Mouse (Mus musculus): ENCODE measurements around the gene Ppp1r11. TPM values are rescaled to one million over a fixed set of nuclear protein-coding genes. Genes with fewer than 3 reads are reported as not detected.

Ppp1r11 gene
- polyA plus RNA-seq, 1 experiment from 2014 or later, result 146 TPM

DNA sequence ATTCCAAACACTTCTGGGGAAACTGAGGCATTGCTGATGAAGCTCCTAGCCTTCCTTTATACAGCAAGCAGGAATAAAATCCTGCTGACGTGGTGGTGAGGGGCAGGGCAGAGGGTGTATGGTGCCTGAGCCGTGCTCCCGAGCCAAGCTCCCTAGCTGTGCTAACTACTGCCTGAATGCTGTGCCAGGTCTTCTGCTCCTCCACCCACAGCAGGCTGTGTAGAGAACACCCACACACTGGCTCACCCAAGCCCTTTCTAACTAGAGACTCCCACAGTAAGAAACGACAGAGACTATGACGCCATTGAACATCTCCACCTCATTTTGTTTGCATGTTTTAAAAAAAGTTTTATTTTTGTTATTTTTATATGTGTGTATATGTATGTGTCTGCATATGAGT lies 51.5 kb downstream of the Ppp1r11 start:
- 85% methylated on average over 5 of the region's 5 CpGs for WGBS
- Histone ChIP-seq H3K9ac (no peak overlapping the region), H3K36me3 (replicated peaks) (no peaks in the 10 kb centered on the region), H3K27ac (no peak overlapping the region), H3K27me3 (no peaks in the 10 kb centered on the region), H3K4me3 (replicated peaks) (no peak overlapping the region), H3K4me1 (no peaks in the 10 kb centered on the region), H3K4me2 (no peak overlapping the region), H3K9me3 (no peaks in the 10 kb centered on the region)
- ATAC-seq (ENCODE audit: low FRiP score), result no peak

DNA sequence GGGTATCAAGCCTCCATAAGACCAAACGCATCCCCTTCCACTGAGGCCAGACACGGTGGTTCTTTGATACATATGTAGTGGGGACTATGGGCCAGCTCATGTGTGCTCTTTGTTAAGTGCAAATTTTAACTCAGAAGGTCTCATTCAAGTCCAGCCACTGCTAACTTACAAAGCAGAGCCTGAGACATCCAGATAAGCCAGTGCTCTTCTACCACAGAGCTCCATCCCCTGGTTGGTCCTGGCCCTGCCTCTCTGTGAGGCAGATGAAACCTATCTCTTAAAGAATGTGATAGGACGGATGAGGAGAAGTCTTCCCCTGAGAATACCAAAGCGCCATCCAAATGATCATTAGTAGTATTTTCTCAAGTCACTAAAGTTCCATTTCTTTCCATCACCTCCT lies 52.2 kb downstream of the Ppp1r11 start:
- Histone ChIP-seq H3K27ac (no peak overlapping the region), H3K4me3 (replicated peaks) (no peak overlapping the region), H3K4me1 (no peaks in the 10 kb centered on the region), H3K27me3 (no peaks in the 10 kb centered on the region), H3K9ac (no peak overlapping the region), H3K9me3 (no peaks in the 10 kb centered on the region), H3K36me3 (replicated peaks) (no peaks in the 10 kb centered on the region), H3K4me2 (no peak overlapping the region)
- 81% methylated on average over 4 of the region's 4 CpGs for WGBS
- ATAC-seq (ENCODE audit: low FRiP score), result no peak

Other genes with a start within 250 kb of the Ppp1r11 start
- not detected in 2 replicates for gene H2-M10.5, start 178.8 kb downstream of the Ppp1r11 start, polyA plus RNA-seq (2016; fragmentation: Nextera tagmentation; extraction: Ambion mirVana)
- not detected in 2 replicates for gene H2-M10.6, start 139.6 kb downstream of the Ppp1r11 start, polyA plus RNA-seq (2016; fragmentation: Nextera tagmentation; extraction: Ambion mirVana)
- gene Trim26, start 114.6 kb downstream of the Ppp1r11 start, polyA plus RNA-seq (2016; fragmentation: Nextera tagmentation; extraction: Ambion mirVana), result 38.7 and 44.0 TPM in 2 replicates
- 0.14 and 0.24 TPM in 2 replicates for gene Trim15, start 84.5 kb downstream of the Ppp1r11 start, polyA plus RNA-seq (2016; fragmentation: Nextera tagmentation; extraction: Ambion mirVana)
- gene Trim10, start 82.2 kb downstream of the Ppp1r11 start, polyA plus RNA-seq (2016; fragmentation: Nextera tagmentation; extraction: Ambion mirVana), result 4.7 and 7.1 TPM in 2 replicates
- not detected in 2 replicates for gene Trim40, start 61.6 kb downstream of the Ppp1r11 start, polyA plus RNA-seq (2016; fragmentation: Nextera tagmentation; extraction: Ambion mirVana)
- gene Trim31, start 53.6 kb downstream of the Ppp1r11 start, polyA plus RNA-seq (2016; fragmentation: Nextera tagmentation; extraction: Ambion mirVana), result not detected in 2 replicates
- gene Rnf39, start 8.8 kb downstream of the Ppp1r11 start, polyA plus RNA-seq (2016; fragmentation: Nextera tagmentation; extraction: Ambion mirVana), result 0.47 TPM in 1 of 2 replicates, not detected in the other
- gene Znrd1, start 6.8 kb upstream of the Ppp1r11 start, polyA plus RNA-seq (2016; fragmentation: Nextera tagmentation; extraction: Ambion mirVana), result 79.5 and 86.7 TPM in 2 replicates
- gene Znrd1as, start 6.9 kb upstream of the Ppp1r11 start, polyA plus RNA-seq (2016; fragmentation: Nextera tagmentation; extraction: Ambion mirVana), result 7.1 and 7.7 TPM in 2 replicates
- gene 2410137M14Rik, start 29.5 kb upstream of the Ppp1r11 start, polyA plus RNA-seq (2016; fragmentation: Nextera tagmentation; extraction: Ambion mirVana), result not detected in 2 replicates
- 1.3 and 1.6 TPM in 2 replicates for gene H2-M5, start 37.8 kb upstream of the Ppp1r11 start, polyA plus RNA-seq (2016; fragmentation: Nextera tagmentation; extraction: Ambion mirVana)
- gene Zfp57, start 49.4 kb upstream of the Ppp1r11 start, polyA plus RNA-seq (2016; fragmentation: Nextera tagmentation; extraction: Ambion mirVana), result 193 and 197 TPM in 2 replicates
- 1.1 and 1.2 TPM in 2 replicates for gene Mog, start 71.7 kb upstream of the Ppp1r11 start, polyA plus RNA-seq (2016; fragmentation: Nextera tagmentation; extraction: Ambion mirVana)
- 31.7 and 32.6 TPM in 2 replicates for gene Gabbr1, start 94.2 kb upstream of the Ppp1r11 start, polyA plus RNA-seq (2016; fragmentation: Nextera tagmentation; extraction: Ambion mirVana)
- gene Olfr90, start 136.8 kb upstream of the Ppp1r11 start, polyA plus RNA-seq (2016; fragmentation: Nextera tagmentation; extraction: Ambion mirVana), result 0.06 and 0.15 TPM in 2 replicates
- gene Olfr91, start 146.5 kb upstream of the Ppp1r11 start, polyA plus RNA-seq (2016; fragmentation: Nextera tagmentation; extraction: Ambion mirVana), result not detected in 2 replicates
- gene Olfr92, start 168.3 kb upstream of the Ppp1r11 start, polyA plus RNA-seq (2016; fragmentation: Nextera tagmentation; extraction: Ambion mirVana), result not detected in 2 replicates
- gene Olfr93, start 209.8 kb upstream of the Ppp1r11 start, polyA plus RNA-seq (2016; fragmentation: Nextera tagmentation; extraction: Ambion mirVana), result not detected in 2 replicates
- not detected in 2 replicates for gene Ubd, start 242.2 kb upstream of the Ppp1r11 start, polyA plus RNA-seq (2016; fragmentation: Nextera tagmentation; extraction: Ambion mirVana)
- not detected in 2 replicates for gene Olfr94, start 249.3 kb upstream of the Ppp1r11 start, polyA plus RNA-seq (2016; fragmentation: Nextera tagmentation; extraction: Ambion mirVana)